Comparison of ENCODE assay signal across 10 mouse cellular contexts in the genomic region with DNA sequence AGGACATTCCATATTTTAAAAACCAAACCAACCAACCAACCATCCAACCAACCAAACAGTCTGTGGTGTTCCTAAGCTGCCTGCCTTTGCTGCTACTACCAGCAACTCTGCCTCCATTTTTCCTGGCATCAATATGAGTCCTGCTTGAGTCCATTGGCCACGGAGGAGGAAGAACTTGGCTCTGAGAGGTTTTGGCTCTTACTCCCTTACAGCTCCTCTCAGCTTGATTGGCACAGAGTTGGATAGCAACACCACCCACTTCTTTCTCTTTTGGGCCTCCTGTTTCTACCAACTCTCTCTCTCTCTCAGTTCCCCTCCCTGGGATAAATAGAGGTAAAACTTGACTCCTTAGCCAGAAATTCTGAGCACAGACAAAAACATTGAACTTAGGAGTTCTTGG.
A peak's percentile ranks its signal among the peaks of the same experiment; 100 is the strongest.
DNase-seq lines count a peak whose midpoint lies in the region; ATAC-seq and TF ChIP-seq lines count a peak whose summit lies in the region.
"Had no signal": no experiment of that assay in that cellular context is flagged by ENCODE, and none has a peak within 500 bp of the region (broad histone marks: within the 10 kb centered on the region; RNA-seq: fewer than 3 reads in every experiment).

No protein-coding gene starts in this region.

- no peak overlapping the region for H3K4me3 ChIP-seq in hindbrain, postnatal 0 days (ENCODE audit: low read length)
- H3K4me3 ChIP-seq in hindbrain, embryonic 12.5 days: no peak overlapping the region
- H3K4me3 ChIP-seq: liver, embryonic 12.5 days had no signal

- H3K4me1 ChIP-seq in hindbrain, postnatal 0 days (ENCODE audit: insufficient read depth, low read length): no peaks in the 10 kb centered on the region
- H3K4me1 ChIP-seq in hindbrain, embryonic 12.5 days: no peaks in the 10 kb centered on the region
- H3K4me1 ChIP-seq: liver, embryonic 12.5 days had no signal

- no peak for TF ChIP-seq CTCF in hindbrain, postnatal 0 days (IDR thresholded peaks at IDR 0.05; ENCODE audit: low read depth)

- H3K36me3 ChIP-seq in hindbrain, postnatal 0 days (ENCODE audit: insufficient read depth, low read length): no peaks in the 10 kb centered on the region
- H3K36me3 ChIP-seq in hindbrain, embryonic 12.5 days: no peaks in the 10 kb centered on the region
- H3K36me3 ChIP-seq: liver, embryonic 12.5 days had no signal

- H3K4me2 ChIP-seq in hindbrain, postnatal 0 days (ENCODE audit: low read depth, low read length): no peak overlapping the region
- H3K4me2 ChIP-seq in hindbrain, embryonic 12.5 days (replicated peaks): no peak overlapping the region
- H3K4me2 ChIP-seq: liver, embryonic 12.5 days had no signal

- WGBS in hindbrain, postnatal 0 days: 41% methylated on average over 1 of the region's 1 CpGs
- 70% methylated on average over 1 of the region's 1 CpGs for WGBS in hindbrain, embryonic 12.5 days

- no peak overlapping the region for H3K9ac ChIP-seq in hindbrain, postnatal 0 days (replicated peaks; ENCODE audit: low read length)
- no peak overlapping the region for H3K9ac ChIP-seq in hindbrain, embryonic 12.5 days
- H3K9ac ChIP-seq: liver, embryonic 12.5 days had no signal

- ATAC-seq in hindbrain, postnatal 0 days: no peak
- ATAC-seq in hindbrain, embryonic 12.5 days (ENCODE audit: low FRiP score): no peak
- ATAC-seq in CD4-positive, CD25-positive, alpha-beta regulatory T cell, adult 4 months: no peak
- ATAC-seq: liver, embryonic 12.5 days had no signal

- intact Hi-C loops in left cerebral cortex, postnatal 36 days (cut with DNase I): no loop called here

- no peak overlapping the region for H3K27ac ChIP-seq in hindbrain, postnatal 0 days
- H3K27ac ChIP-seq in hindbrain, embryonic 12.5 days: no peak overlapping the region
- H3K27ac ChIP-seq: liver, embryonic 12.5 days had no signal

- DNase-seq in hindbrain, postnatal 0 days (ENCODE audit: low spot score): peak; percentile 61
- DNase-seq in cerebellum, adult 11 months: peak; percentile 5
- DNase-seq in frontal cortex, postnatal 14 days (ENCODE audit: low spot score in 2 of 2): peak; percentile 3 to 4
- DNase-seq in left cerebral cortex, postnatal 36 days (ENCODE audit: low spot score in 2 of 2): peak; percentile 13 to 32
- DNase-seq in embryo, embryonic 10 days (ENCODE audit: low spot score): no peak
- no peak for DNase-seq in urinary bladder, postnatal 4 days (ENCODE audit: low spot score in 2 of 2)
- DNase-seq: kidney, postnatal 36 days had no signal

- H3K9me3 ChIP-seq in hindbrain, postnatal 0 days (ENCODE audit: low read length): no peaks in the 10 kb centered on the region
- H3K9me3 ChIP-seq in hindbrain, embryonic 12.5 days (replicated peaks): no peaks in the 10 kb centered on the region
- H3K9me3 ChIP-seq: liver, embryonic 12.5 days had no signal

- no peaks in the 10 kb centered on the region for H3K27me3 ChIP-seq in hindbrain, postnatal 0 days (ENCODE audit: insufficient read depth, low read length)
- H3K27me3 ChIP-seq in hindbrain, embryonic 12.5 days: no peaks in the 10 kb centered on the region
- H3K27me3 ChIP-seq: liver, embryonic 12.5 days had no signal

Comparison
In these comparisons a context has a peak if more than half of its experiments do, and no peak if none do; other contexts are left out.
1. DNase-seq: peak in hindbrain, postnatal 0 days (single experiment), cerebellum, adult 11 months (single experiment), frontal cortex, postnatal 14 days (2 of 2) and left cerebral cortex, postnatal 36 days (2 of 2); none in embryo, embryonic 10 days (single experiment) and urinary bladder, postnatal 4 days (0 of 2).